Mouse (Mus musculus): ENCODE data around the gene Pbx3. TPM values are rescaled to one million over a fixed set of nuclear protein-coding genes. Genes with fewer than 3 reads are reported as not detected.

Gene Pbx3
- total RNA-seq (2021) = 100 to 1,000 TPM in 1 of 2 experiments, 10 to 100 TPM in 1; 94.9 to 108 TPM
- long read RNA-seq, experiment 1, transcript Pbx3-201 (9 exons, 2,587 nt) = major isoform, 12 of 37 reads
- long read RNA-seq, experiment 1, transcript Pbx3-202 (8 exons, 2,734 nt) = minor isoform, 10 of 37 reads
- long read RNA-seq, experiment 1, partial matches to known transcripts = 8 of 37 reads
- long read RNA-seq, experiment 1, other reads (novel, unspliced or antisense) = 4 of 37 reads
- long read RNA-seq, experiment 2, transcript Pbx3-207 (8 exons, 1,063 nt) = minor isoform, 5 of 56 reads
- long read RNA-seq, experiment 2, transcript Pbx3-201 (9 exons, 2,587 nt) = major isoform, 17 of 56 reads
- long read RNA-seq, experiment 2, transcript Pbx3-202 (8 exons, 2,734 nt) = minor isoform, 10 of 56 reads
- long read RNA-seq, experiment 2, partial matches to known transcripts = 8 of 56 reads
- long read RNA-seq, experiment 2, other reads (novel, unspliced or antisense) = 10 of 56 reads

- peak; percentile 92 to 96 for DNase-seq (ENCODE audit: low spot score in 2 of 2)
Measured at GRCm38 (mm10) chr2:34372305-34373301, at the start of gene Pbx3. Gene Pbx3 (minus strand): TSS chr2:34373142.

DNA sequence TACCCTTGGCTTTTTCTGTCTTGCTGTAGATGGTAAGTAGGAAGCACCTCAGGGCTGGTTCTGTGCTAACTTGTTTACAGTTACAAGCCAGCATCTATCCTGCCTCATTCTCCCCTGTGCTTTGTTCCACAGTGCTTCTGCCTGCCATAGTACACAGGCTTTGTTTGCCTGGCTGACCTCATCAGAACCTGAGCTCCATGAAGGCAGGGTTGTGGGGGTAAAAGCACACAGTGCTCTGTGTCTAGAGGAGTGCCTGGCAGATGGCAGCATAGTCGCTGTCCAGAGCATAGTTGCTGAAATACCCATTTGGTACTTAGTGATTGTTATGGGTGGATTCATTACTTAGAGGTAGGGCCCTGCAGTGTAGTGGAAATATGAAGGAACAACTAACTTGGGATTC is 47.3 kb upstream of the Pbx3 start:
- DNase-seq (ENCODE audit: low spot score in 2 of 2) = no peak

DNA sequence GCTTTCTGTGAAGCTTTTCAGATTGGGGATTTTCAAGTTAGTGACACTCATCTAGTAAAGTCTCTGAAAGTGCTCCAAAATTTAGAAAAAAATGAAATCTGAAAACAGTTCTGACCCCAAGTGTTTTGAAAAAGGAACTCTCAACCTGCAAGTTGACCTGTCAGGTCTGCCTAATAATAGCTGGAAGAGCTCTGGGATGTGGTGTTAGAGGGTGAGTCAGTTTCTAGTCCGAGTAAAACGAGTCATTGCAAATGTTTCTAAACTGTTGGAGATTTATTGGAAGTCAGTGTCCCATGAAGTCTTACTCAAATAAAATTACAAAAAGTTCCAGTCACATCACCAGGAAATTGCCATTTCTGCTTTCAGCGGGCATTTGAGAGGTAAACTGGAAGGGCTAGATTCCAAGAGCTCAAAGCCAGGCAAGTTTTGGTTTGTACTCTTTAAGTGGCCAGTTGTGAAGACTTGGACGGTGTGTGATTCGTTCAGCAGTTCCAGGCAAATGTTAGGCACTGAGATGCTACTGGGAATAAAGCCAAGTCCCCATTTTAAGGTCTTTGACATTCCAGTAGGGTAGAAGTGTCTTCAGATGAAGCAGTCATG is 36.9 kb upstream of the Pbx3 start:
- no peak for DNase-seq (ENCODE audit: low spot score in 2 of 2)

- DNase-seq (ENCODE audit: low spot score in 2 of 2) = no peak
Measured at GRCm38 (mm10) chr2:34408341-34408740, 35.4 kb upstream of the Pbx3 start.

DNA sequence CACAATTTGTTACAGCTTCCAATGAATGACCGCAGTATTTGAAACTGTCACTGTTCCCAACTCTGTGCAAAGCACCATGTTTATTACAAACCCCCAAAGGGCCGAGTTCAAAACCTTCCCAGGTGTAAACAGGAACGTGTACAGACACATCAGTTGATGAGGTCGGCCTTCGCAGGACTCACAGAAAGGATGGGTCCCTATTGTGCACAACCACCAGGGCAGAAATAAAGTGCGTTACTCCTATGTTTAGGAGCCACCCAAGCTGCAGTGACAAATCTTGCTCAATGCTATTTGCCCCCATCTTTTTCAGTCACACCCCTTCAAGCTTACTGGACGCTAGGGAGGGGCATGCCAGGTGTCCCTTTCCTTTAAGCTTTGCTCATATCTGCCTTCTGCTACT is 34.7 kb upstream of the Pbx3 start:
- no peak for DNase-seq (ENCODE audit: low spot score in 2 of 2)

- peak; percentile 97 to 98 for DNase-seq (ENCODE audit: low spot score in 2 of 2)
Measured at GRCm38 (mm10) chr2:34406601-34407464, 33.9 kb upstream of the Pbx3 start, which contains the start of gene Mapkap1. Gene Mapkap1 (plus strand): TSS chr2:34406771.

- no peak for DNase-seq (ENCODE audit: low spot score in 2 of 2)
Measured at GRCm38 (mm10) chr2:34399535-34399934, 26.6 kb upstream of the Pbx3 start.

GRCm38 (mm10) chr2:34378930-34379329 is 6.0 kb upstream of the Pbx3 start:
- DNase-seq (ENCODE audit: low spot score in 2 of 2) = no peak

GRCm38 (mm10) chr2:34374349-34374748 is 1.4 kb upstream of the Pbx3 start:
- no peak for DNase-seq (ENCODE audit: low spot score in 2 of 2)

- DNase-seq (ENCODE audit: low spot score in 2 of 2) = no peak
Measured at GRCm38 (mm10) chr2:34373886-34374285, 944 bp upstream of the Pbx3 start.

DNA sequence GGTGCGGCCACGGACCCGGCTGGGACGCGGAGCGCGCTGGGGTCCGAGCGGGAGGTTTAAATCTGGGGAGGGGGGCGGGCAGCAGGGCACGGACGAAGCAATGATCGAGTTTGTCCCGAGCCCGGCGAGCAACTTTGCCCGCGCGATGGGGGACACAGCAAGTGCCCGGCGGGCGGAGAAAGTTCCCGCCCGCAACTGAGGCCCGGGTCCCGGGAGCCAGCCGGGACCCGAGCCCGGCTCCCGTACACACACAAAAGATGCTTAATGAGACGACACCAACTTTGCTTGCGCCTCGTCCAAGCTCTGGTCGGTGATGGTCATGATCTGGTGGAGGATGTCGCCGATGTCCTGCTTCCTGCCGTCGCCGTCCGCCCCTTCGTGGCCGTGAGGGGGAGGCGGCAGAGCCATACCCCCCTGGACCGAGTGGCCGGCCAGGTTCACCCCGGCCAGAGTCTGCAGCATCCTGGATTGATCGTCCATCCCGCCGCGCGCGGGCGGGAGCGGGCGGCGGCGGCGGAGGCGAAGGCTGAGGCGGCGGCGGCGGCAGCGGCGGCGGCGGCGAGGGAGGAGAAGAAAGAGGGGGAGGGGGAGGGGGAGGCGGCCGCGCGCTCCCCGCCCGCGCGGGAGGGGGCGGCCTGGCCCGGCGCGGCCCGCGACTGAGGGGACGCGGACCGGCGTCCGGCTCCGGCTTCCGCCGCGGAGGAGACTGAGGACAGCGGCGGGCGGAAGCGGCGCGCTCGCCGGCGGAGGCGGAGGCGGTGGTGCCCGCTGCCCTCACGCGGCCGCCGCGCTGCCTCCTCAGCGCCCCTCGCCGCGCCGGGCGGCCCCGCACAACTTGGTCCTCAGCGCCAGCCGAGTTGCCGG is 1.3 kb downstream of the Pbx3 start:
- DNase-seq (ENCODE audit: low spot score in 2 of 2) = peak; percentile 7 to 28

GRCm38 (mm10) chr2:34370725-34371440 is 2.1 kb downstream of the Pbx3 start:
- DNase-seq (ENCODE audit: low spot score in 2 of 2) = peak; percentile 9 to 14

DNA sequence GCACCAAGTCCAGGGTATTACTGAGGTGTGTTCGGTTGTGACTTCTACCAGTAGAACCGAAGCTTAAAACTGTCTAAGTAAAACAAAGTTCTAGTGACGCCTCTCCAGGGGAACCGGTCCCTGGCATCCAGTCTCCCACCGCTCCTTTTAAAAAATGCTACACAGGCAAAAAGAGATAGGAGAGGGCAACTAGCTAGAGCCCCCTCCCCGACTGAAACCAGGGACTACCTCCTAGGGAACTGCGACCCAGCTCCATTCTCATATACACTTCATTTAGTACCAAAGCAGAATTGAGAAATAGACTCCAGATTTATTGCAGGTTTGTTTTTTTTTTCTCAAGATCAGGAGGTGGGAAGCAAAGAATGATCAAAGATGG is 2.6 kb downstream of the Pbx3 start:
- DNase-seq (ENCODE audit: low spot score in 2 of 2) = no peak

DNA sequence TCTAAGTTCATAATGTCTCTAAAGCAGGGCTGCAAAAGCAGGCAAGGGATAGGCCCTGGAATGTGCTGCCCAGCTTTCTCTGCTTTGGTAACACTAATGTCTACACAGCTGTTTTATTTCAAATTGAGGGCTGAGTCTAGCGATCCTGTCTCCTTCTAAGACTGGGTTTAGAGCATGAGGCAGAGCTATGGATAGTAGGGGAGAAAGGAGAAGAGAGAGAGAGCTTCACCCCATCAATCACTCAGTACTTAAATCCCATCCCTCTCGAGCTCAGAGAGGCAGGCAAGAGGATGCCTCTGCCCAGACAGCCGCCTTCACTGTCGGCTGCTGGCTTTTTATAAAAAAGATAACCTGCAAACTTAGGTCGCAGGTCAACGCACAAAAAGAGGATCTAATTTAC is 4.5 kb downstream of the Pbx3 start:
- no peak for DNase-seq (ENCODE audit: low spot score in 2 of 2)

DNA sequence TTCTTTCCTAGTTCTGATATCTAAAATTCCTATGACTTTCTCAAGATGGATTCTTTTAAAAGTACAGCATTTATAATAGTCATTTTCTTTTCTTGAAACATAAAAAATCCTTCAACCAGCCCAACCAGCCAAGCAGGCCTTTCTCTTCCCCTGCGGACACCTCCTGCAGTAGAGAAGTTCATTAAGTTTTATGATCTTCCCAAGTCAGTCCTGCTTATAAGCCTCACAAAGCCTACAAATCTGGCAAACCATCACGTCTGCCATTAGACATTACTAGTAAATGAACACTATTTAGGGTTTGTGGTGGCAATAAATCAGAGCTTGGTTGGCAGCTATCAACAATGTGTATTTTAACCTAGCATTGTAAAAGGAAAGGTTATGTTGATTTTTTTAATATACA is 5.9 kb downstream of the Pbx3 start:
- no peak for DNase-seq (ENCODE audit: low spot score in 2 of 2)

DNA sequence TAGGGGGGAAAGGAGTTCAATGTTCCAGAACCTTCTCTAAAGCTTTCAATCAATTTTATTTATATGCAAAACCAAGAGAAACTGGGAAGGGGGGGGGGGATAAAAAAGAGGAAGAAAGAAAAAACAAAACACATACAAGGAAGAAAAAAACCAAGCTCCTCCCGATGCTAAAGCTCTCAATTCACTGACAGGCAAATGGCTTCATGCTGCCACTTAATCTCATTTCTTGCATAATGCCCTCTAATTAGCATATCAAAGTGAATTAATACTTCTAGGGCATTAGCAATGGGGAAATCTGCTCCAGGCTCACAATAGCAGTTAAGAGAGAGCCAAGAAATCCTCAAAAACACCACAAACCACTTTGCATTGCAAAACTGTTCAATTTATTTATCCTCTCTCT is 9.3 kb downstream of the Pbx3 start:
- DNase-seq (ENCODE audit: low spot score in 2 of 2) = no peak

DNA sequence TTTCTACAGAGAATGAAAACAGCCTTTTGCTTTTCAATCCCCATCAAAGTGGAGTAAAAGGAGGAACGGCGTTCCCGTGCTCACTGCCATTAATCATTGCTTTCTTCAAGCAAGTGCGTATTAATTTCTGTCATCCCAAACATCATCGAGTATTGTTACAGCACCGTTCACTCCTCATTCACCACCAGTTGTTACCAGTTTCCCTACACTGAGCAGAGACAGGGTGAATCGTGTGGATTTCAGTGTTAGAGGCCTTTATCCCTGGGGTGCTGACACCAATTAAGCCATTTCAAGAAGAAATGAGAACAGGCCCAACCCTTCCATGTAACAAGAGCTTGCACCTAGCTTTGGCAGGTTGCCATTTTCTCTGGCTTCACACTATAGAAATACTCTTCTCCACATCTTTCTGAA is 17.1 kb downstream of the Pbx3 start:
- DNase-seq (ENCODE audit: low spot score in 2 of 2) = no peak

DNA sequence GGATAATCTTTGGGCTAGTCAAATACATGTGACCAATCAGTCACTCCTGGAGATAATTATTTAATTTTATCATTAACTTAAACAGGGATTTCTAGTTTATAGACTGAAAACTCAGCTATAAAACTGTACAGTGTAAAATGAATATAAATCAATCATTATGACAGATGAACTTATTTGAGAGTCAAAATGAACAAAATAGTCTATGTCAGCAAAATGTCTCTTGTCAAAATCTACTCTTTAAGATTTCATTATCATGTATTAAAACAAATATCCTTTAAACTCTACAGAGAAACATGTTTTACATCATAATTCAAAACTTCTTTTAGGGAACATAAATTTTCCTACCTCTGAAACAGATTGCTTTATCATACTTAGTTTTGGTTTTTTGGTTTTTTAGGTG is 20.9 kb downstream of the Pbx3 start:
- no peak for DNase-seq (ENCODE audit: low spot score in 2 of 2)

DNA sequence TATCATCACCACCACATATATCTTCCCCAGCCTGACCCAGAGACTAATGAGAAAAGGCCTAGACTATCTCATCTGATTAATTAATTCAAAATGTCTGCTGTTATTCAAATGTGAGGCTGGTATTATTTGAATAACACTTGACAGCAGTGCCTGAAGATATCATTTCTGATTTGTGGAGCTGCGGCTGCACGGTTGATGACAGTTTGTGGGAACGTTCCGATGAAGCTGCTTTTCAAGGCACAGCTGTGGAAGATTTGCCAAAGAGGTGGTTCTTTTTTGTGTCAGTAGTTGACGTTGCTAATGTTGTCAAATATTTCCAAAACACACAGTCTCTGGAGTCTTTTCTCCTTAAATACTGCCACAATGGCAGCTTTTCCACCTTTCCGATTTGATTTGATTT is 25.8 kb downstream of the Pbx3 start:
- DNase-seq (ENCODE audit: low spot score in 2 of 2) = no peak
